In genomic region chr6:108306910-108307584, GRCm38 (mm10) we compare ENCODE assay signal across 8 mouse cellular contexts.
DNase-seq lines count a peak whose midpoint lies in the region; ATAC-seq lines count a peak whose summit lies in the region.

No protein-coding gene starts in this region.

- no peak overlapping the region for H3K9ac ChIP-seq in kidney, embryonic 16.5 days (replicated peaks; ENCODE audit: low read length)
- H3K9ac ChIP-seq in heart, embryonic 11.5 days (ENCODE audit: low read depth, low read length) = no peak overlapping the region
- H3K9ac ChIP-seq in liver, embryonic 15.5 days = no peak overlapping the region
- no peak overlapping the region for H3K9ac ChIP-seq in stomach, embryonic 16.5 days (ENCODE audit: low read length)

- H3K9me3 ChIP-seq in kidney, embryonic 16.5 days (ENCODE audit: low read length) = no peaks in the 10 kb centered on the region
- no peaks in the 10 kb centered on the region for H3K9me3 ChIP-seq in heart, embryonic 11.5 days (replicated peaks; ENCODE audit: control insufficient read depth, low read length)
- H3K9me3 ChIP-seq in liver, embryonic 15.5 days (replicated peaks) = no peaks in the 10 kb centered on the region
- H3K9me3 ChIP-seq in stomach, embryonic 16.5 days (replicated peaks; ENCODE audit: control insufficient read depth, low read length) = no peaks in the 10 kb centered on the region

- H3K27ac ChIP-seq in kidney, embryonic 16.5 days (ENCODE audit: low read length) = peak overlapping the region; percentile 68
- H3K27ac ChIP-seq in heart, embryonic 11.5 days (ENCODE audit: low read depth, low read length) = peak overlapping the region; percentile 74; the same call in 1 of the 2 replicates
- peak overlapping the region; percentile 31; the same call in 1 of the 2 replicates for H3K27ac ChIP-seq in liver, embryonic 15.5 days (replicated peaks)
- peak overlapping the region; percentile 90 for H3K27ac ChIP-seq in stomach, embryonic 16.5 days (ENCODE audit: low read length)

- H3K4me3 ChIP-seq in kidney, embryonic 16.5 days (ENCODE audit: low read length) = no peak overlapping the region
- H3K4me3 ChIP-seq in heart, embryonic 11.5 days (ENCODE audit: low read depth, low read length) = no peak overlapping the region
- peak overlapping the region; percentile 29 for H3K4me3 ChIP-seq in liver, embryonic 15.5 days (replicated peaks)
- no peak overlapping the region for H3K4me3 ChIP-seq in stomach, embryonic 16.5 days (replicated peaks; ENCODE audit: low read length)

- 51% methylated on average over 9 of the region's 9 CpGs for WGBS in kidney, embryonic 16.5 days
- 43% methylated on average over 9 of the region's 9 CpGs for WGBS in heart, embryonic 11.5 days (ENCODE audit: insufficient replicate concordance)
- 6% methylated on average over 9 of the region's 9 CpGs for WGBS in liver, embryonic 15.5 days (ENCODE audit: insufficient replicate concordance)
- WGBS in stomach, embryonic 16.5 days = 54% methylated on average over 9 of the region's 9 CpGs

- peak overlapping the region; percentile 35; the same call in 1 of the 2 replicates for H3K4me2 ChIP-seq in kidney, embryonic 16.5 days (replicated peaks; ENCODE audit: low read depth, low read length)
- H3K4me2 ChIP-seq in heart, embryonic 11.5 days = peak overlapping the region; percentile 58
- peak overlapping the region; percentile 56 for H3K4me2 ChIP-seq in liver, embryonic 15.5 days
- H3K4me2 ChIP-seq in stomach, embryonic 16.5 days (ENCODE audit: low read depth, low read length) = peak overlapping the region; percentile 33

- ATAC-seq in kidney, embryonic 16.5 days (ENCODE audit: low FRiP score, low TSS enrichment) = no peak
- ATAC-seq in heart, embryonic 11.5 days (replicated peaks; ENCODE audit: insufficient number of reproducible peaks, low FRiP score, low TSS enrichment) = no peak
- 0 out of 2 replicates have a peak, but pooled peaks have one; percentile 25 for ATAC-seq in liver, embryonic 15.5 days (ENCODE audit: insufficient read depth)
- ATAC-seq in stomach, embryonic 16.5 days (ENCODE audit: insufficient read depth, low FRiP score) = no peak

- DNase-seq in kidney, adult 18-20 months = no peak
- no peak for DNase-seq in Muller cell, postnatal 12 days (ENCODE audit: inconsistent ontology term)
- DNase-seq in embryo, embryonic 11 days = no peak
- no peak for DNase-seq in cerebellum, postnatal 36 days

- no peaks in the 10 kb centered on the region for H3K36me3 ChIP-seq in kidney, embryonic 16.5 days (ENCODE audit: insufficient read depth, low read length)
- H3K36me3 ChIP-seq in heart, embryonic 11.5 days (ENCODE audit: control insufficient read depth, insufficient read depth, low read length) = no peaks in the 10 kb centered on the region
- H3K36me3 ChIP-seq in liver, embryonic 15.5 days (replicated peaks) = no peaks in the 10 kb centered on the region
- H3K36me3 ChIP-seq in stomach, embryonic 16.5 days (ENCODE audit: control insufficient read depth, insufficient read depth, low read length) = no peaks in the 10 kb centered on the region

- H3K4me1 ChIP-seq in kidney, embryonic 16.5 days (ENCODE audit: insufficient read depth, low read length) = peaks cover 27% of the 10 kb centered on the region
- H3K4me1 ChIP-seq in heart, embryonic 11.5 days (ENCODE audit: control insufficient read depth, insufficient read depth, low read length) = peaks cover 40% of the 10 kb centered on the region
- H3K4me1 ChIP-seq in liver, embryonic 15.5 days (replicated peaks) = peaks cover 12% of the 10 kb centered on the region
- H3K4me1 ChIP-seq in stomach, embryonic 16.5 days (ENCODE audit: control insufficient read depth, insufficient read depth, low read length) = peaks cover 14% of the 10 kb centered on the region

- no peaks in the 10 kb centered on the region for H3K27me3 ChIP-seq in kidney, embryonic 16.5 days (ENCODE audit: insufficient read depth, low read length)
- no peaks in the 10 kb centered on the region for H3K27me3 ChIP-seq in heart, embryonic 11.5 days (ENCODE audit: control insufficient read depth, insufficient read depth, low read length)
- H3K27me3 ChIP-seq in liver, embryonic 15.5 days = no peaks in the 10 kb centered on the region
- no peaks in the 10 kb centered on the region for H3K27me3 ChIP-seq in stomach, embryonic 16.5 days (ENCODE audit: control insufficient read depth, insufficient read depth, low read length)

Comparison
In these comparisons a context has a peak if more than half of its experiments do, and no peak if none do; other contexts are left out.
1. H3K27ac ChIP-seq: peak in every context shown above with its lines; median percentile 90 in stomach, embryonic 16.5 days; 74 in heart, embryonic 11.5 days; 68 in kidney, embryonic 16.5 days; 31 in liver, embryonic 15.5 days.